Mouse (Mus musculus) liver, embryonic 14.5 days (tissue): ENCODE measurements around the gene Scel.

Experiments
- CTCF ChIP-seq: IDR thresholded peaks from 2 replicates; pipeline ENCODE4 v1.5.1; 2016; ENCODE audit warnings: antibody characterized with exemption, low read depth, control low read depth
- EP300 ChIP-seq: IDR thresholded peaks from 2 replicates; pipeline ENCODE4 v1.6.1; 2016; ENCODE audit warnings: antibody characterized with exemption, low read depth

- TF ChIP-seq CTCF (no peak), EP300 (no peak)
Measured at GRCm38 (mm10) chr14:103556609-103557008, 43.5 kb downstream of the Scel start.
